Mouse (Mus musculus) liver, embryonic 14.5 days (tissue): Measurements from ENCODE around the gene Nr2c2ap. TPM values are rescaled to one million over a fixed set of nuclear protein-coding genes. Genes with fewer than 3 reads are reported as not detected.

Experiments
- ATAC-seq: fragments of 200-750 bp; cut with Nextera tagmentation; 2 replicates; pipeline ENCODE4 v1.8.0; 2017; ENCODE audit warnings: moderate number of reproducible peaks, mild to moderate bottlenecking, moderate library complexity; ENCODE audit not compliant: insufficient read depth
- DNase-seq, 3 experiments: peaks; one replicate each; pipeline ENCODE4 v3.0.0-alpha.2; 2012 to 2013; ENCODE audit warnings: low read depth in 3 of 3, low spot score in 3 of 3
- H3K27ac ChIP-seq: fragments of 300-500 bp; sonication (generic); 2 replicates; pipeline ENCODE4 v1.5.1; 2014; ENCODE audit warnings: moderate library complexity, mild to moderate bottlenecking, control low read depth, inconsistent platforms
- H3K27me3 ChIP-seq: fragments of 300-500 bp; sonication (generic); 2 replicates; pipeline ENCODE4 v1.6.1; 2014; ENCODE audit warnings: mild to moderate bottlenecking, low read length, moderate library complexity; ENCODE audit not compliant: control insufficient read depth, insufficient read depth
- H3K36me3 ChIP-seq: fragments of 300-500 bp; sonication (generic); replicated peaks from 2 replicates; pipeline ENCODE4 v1.6.1; 2014; ENCODE audit warnings: low read depth; ENCODE audit not compliant: control insufficient read depth, insufficient read depth
- H3K4me1 ChIP-seq, 2 experiments: fragments of 200-500 bp in 1 of 2; fragments of 300-500 bp in 1 of 2; sonication (generic) in 1 of 2; replicated peaks; 2 replicates each; pipeline ENCODE4 v1.6.1; 2012 to 2014; ENCODE audit warnings: antibody characterized with exemption in 1 of 2, inconsistent platforms in 1 of 2, low read length in 1 of 2; ENCODE audit not compliant: control insufficient read depth in 2 of 2, insufficient read depth in 2 of 2
- H3K4me2 ChIP-seq: fragments of 300-500 bp; sonication (generic); 2 replicates; pipeline ENCODE4 v1.6.1; 2014; ENCODE audit warnings: low read depth, mild to moderate bottlenecking, control low read depth, moderate library complexity
- H3K4me3 ChIP-seq, 2 experiments: fragments of 200-500 bp in 1 of 2; fragments of 300-500 bp in 1 of 2; sonication (generic) in 1 of 2; 2 replicates each; pipeline ENCODE4 v1.5.1; 2012 to 2014; ENCODE audit warnings: low read depth in 2 of 2, low read length in 2 of 2, mild to moderate bottlenecking in 2 of 2, control low read depth in 1 of 2, inconsistent platforms in 1 of 2, moderate library complexity in 1 of 2; ENCODE audit not compliant: insufficient read depth in 1 of 2
- H3K9ac ChIP-seq: fragments of 300-500 bp; sonication (generic); replicated peaks from 2 replicates; pipeline ENCODE4 v1.6.1; 2014; ENCODE audit warnings: mild to moderate bottlenecking, control low read depth, moderate library complexity
- H3K9me3 ChIP-seq: fragments of 300-500 bp; sonication (generic); 2 replicates; pipeline ENCODE4 v1.6.1; 2016; ENCODE audit warnings: low read length, mixed read lengths; ENCODE audit not compliant: control insufficient read depth
- CTCF ChIP-seq: IDR thresholded peaks from 2 replicates; pipeline ENCODE4 v1.5.1; 2016; ENCODE audit warnings: antibody characterized with exemption, low read depth, control low read depth
- EP300 ChIP-seq: IDR thresholded peaks from 2 replicates; pipeline ENCODE4 v1.6.1; 2016; ENCODE audit warnings: antibody characterized with exemption, low read depth
- WGBS: fragments of 180-500 bp; shearing (Covaris S2); extraction: QIAGEN DNeasy Blood & Tissue Kit; methylation state at CpG from one replicate; pipeline ENCODE4 v1.1.7; 2014; ENCODE audit not compliant: insufficient replicate concordance; 5-methylcytosine and 5-hydroxymethylcytosine counted together
- polyA plus RNA-seq, 2 experiments: library from polyadenylated mRNA; depleted of rRNA in 1 of 2; stranded (reverse) in 1 of 2; unstranded in 1 of 2; fragments of >200 nt; fragmentation: Nextera tagmentation in 1 of 2; extraction: Ambion mirVana in 1 of 2; gene quantifications; 2 replicates each; pipeline versions ENCODE4 v1.2.1 to v1.2.3; 2012 to 2014

Nr2c2ap gene
- polyA plus RNA-seq, 2 experiments, result 11.1 to 11.8 TPM

GRCm38 (mm10) chr8:70129309-70129952, 1.7 kb upstream of the Nr2c2ap start:
- Histone ChIP-seq H3K4me2 (no peak overlapping the region), H3K27ac (no peak overlapping the region), H3K4me1 (peaks cover 7 to 20% of the 10 kb centered on the region in 2 experiments), H3K27me3 (no peaks in the 10 kb centered on the region), H3K36me3 (0 out of 2 replicates have a peak, but pooled peaks cover 2% of the 10 kb centered on the region), H3K9ac (no peak overlapping the region), H3K9me3 (no peaks in the 10 kb centered on the region), H3K4me3 (no peak overlapping the region)
- TF ChIP-seq EP300 (no peak), CTCF (no peak)
- no peak for ATAC-seq
- DNase-seq, result no peak
- WGBS, result 65% methylated on average over 9 of the region's 9 CpGs

- TF ChIP-seq EP300, result no peak
- TF ChIP-seq CTCF, result no peak
- Histone ChIP-seq H3K4me1 (peaks cover 7 to 20% of the 10 kb centered on the region in 2 experiments), H3K4me3 (no peak overlapping the region), H3K9ac (no peak overlapping the region), H3K4me2 (no peak overlapping the region), H3K27me3 (no peaks in the 10 kb centered on the region), H3K27ac (no peak overlapping the region), H3K36me3 (peaks cover 7% of the 10 kb centered on the region; the same call in 1 of the 2 replicates), H3K9me3 (no peaks in the 10 kb centered on the region)
- ATAC-seq, result no peak
- no peak for DNase-seq
- 71% methylated on average over 3 of the region's 3 CpGs for WGBS
These were observed 1.1 kb upstream of the Nr2c2ap start for GRCm38 (mm10) chr8:70130066-70130465.

DNA sequence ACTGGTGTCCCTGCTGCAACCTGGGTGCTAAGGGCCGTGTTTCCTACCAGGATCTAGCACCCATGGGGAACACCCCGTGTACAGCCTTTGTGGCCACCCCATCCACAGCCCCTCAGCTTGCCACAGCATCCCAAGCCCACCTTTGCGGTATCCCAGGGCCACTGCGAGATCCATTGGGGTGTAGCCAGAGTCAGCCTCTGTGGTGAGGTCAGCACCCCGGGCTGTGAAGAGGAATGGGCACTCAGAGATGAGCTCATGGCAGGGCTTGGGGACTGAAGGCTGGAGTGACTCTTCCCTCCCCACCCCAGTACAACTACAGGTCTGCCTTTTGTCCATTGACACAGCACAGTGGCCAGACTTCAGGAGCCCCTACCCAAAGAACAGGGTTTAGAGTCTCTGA, 3.0 kb downstream of the Nr2c2ap start:
- Histone ChIP-seq H3K4me2 (no peak overlapping the region), H3K9me3 (no peaks in the 10 kb centered on the region), H3K9ac (no peak overlapping the region), H3K27me3 (no peaks in the 10 kb centered on the region), H3K36me3 (peaks cover 10% of the 10 kb centered on the region), H3K4me1 (peaks cover 14 to 26% of the 10 kb centered on the region in 2 experiments), H3K27ac (no peak overlapping the region), H3K4me3 (no peak overlapping the region)
- TF ChIP-seq EP300 (no peak), CTCF (no peak)
- ATAC-seq (no peak), DNase-seq (no peak)
- WGBS, result 78% methylated on average over 5 of the region's 5 CpGs

DNA sequence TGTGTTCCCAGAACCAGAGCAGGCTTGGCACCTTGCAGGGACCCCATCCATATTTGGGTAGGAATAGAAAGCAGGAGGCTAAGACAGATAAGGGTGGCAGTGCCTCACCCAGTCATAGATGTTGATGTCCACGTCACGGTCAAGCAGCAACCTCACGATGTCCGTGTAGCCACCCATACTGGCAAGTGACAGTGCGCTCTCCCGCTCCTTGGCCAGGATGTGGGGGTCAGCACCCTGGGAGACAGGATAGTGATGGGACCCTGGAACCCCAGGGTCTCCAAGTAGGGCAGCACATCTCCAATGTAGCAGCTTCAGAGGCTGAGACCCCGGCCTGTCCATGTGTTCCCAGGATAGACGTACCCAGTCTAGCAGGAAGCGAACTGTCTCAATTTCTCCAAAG, 3.8 kb downstream of the Nr2c2ap start:
- ATAC-seq, result no peak
- Histone ChIP-seq H3K4me3 (no peak overlapping the region), H3K27me3 (no peaks in the 10 kb centered on the region), H3K4me2 (no peak overlapping the region), H3K9ac (no peak overlapping the region), H3K27ac (no peak overlapping the region), H3K9me3 (no peaks in the 10 kb centered on the region), H3K36me3 (peaks cover 10% of the 10 kb centered on the region), H3K4me1 (peaks cover 14 to 19% of the 10 kb centered on the region in 2 experiments)
- no peak for TF ChIP-seq EP300
- no peak for TF ChIP-seq CTCF
- DNase-seq, result no peak
- 70% methylated on average over 9 of the region's 9 CpGs for WGBS

DNA sequence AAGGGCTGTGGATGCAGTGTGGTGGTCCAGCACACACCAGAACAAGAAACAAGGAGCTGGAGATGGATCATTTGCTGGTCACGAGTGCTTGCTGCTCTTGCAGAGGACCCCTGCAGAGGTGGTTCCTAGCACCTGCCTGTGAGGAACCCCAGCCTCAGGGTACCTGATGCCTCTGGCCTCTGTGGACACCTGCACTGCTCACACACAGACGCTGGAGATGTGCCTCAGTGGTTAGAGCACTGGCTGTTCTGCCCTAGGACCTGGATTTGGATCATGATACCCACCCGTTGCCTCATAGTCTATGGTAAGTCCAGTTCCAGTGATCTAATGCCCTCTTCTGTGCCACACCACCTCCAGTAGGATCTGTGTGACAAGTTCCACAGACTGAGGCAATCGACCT, 5.5 kb downstream of the Nr2c2ap start:
- Histone ChIP-seq H3K27ac (no peak overlapping the region), H3K9ac (no peak overlapping the region), H3K4me1 (peaks cover 14 to 25% of the 10 kb centered on the region in 2 experiments), H3K9me3 (no peaks in the 10 kb centered on the region), H3K36me3 (peaks cover 10% of the 10 kb centered on the region), H3K4me3 (no peak overlapping the region), H3K4me2 (no peak overlapping the region), H3K27me3 (no peaks in the 10 kb centered on the region)
- TF ChIP-seq CTCF (no peak), EP300 (no peak)
- WGBS, result 70% methylated on average over 4 of the region's 4 CpGs
- DNase-seq, result no peak
- no peak for ATAC-seq
